Mouse (Mus musculus) liver, embryonic 11.5 days (tissue): ENCODE measurements around the gene Kcne3. TPM values are rescaled to one million over a fixed set of nuclear protein-coding genes. Genes with fewer than 3 reads are reported as not detected.

ENCODE experiments used
- ATAC-seq: fragments of 200-750 bp; cut with Nextera tagmentation; replicated peaks from 2 replicates; pipeline ENCODE4 v1.8.0; 2017; ENCODE audit warnings: moderate number of reproducible peaks, mild to moderate bottlenecking, moderate TSS enrichment, moderate library complexity; ENCODE audit not compliant: low FRiP score
- DNase-seq: peaks from one replicate; pipeline ENCODE4 v3.0.0-alpha.2; 2017; ENCODE audit warnings: low spot score
- H3K27ac ChIP-seq: fragments of 300-500 bp; sonication (generic); 2 replicates; pipeline ENCODE4 v1.5.1; 2014; ENCODE audit warnings: mild to moderate bottlenecking, low read depth, low read length, control low read depth
- H3K27me3 ChIP-seq: fragments of 300-500 bp; sonication (generic); replicated peaks from 2 replicates; pipeline ENCODE4 v1.6.1; 2014; ENCODE audit warnings: low read length, mixed read lengths; ENCODE audit not compliant: control insufficient read depth, insufficient read depth
- H3K36me3 ChIP-seq: fragments of 300-500 bp; sonication (generic); 2 replicates; pipeline ENCODE4 v1.6.1; 2014; ENCODE audit warnings: mild to moderate bottlenecking, low read length, moderate library complexity, mixed read lengths; ENCODE audit not compliant: control insufficient read depth, insufficient read depth
- H3K4me1 ChIP-seq: fragments of 300-500 bp; sonication (generic); replicated peaks from 2 replicates; pipeline ENCODE4 v1.6.1; 2014; ENCODE audit warnings: low read length, mixed read lengths; ENCODE audit not compliant: control insufficient read depth, insufficient read depth
- H3K4me2 ChIP-seq: fragments of 300-500 bp; sonication (generic); 2 replicates; pipeline ENCODE4 v1.6.1; 2014; ENCODE audit warnings: mild to moderate bottlenecking, control low read depth, moderate library complexity
- H3K4me3 ChIP-seq: fragments of 300-500 bp; sonication (generic); 2 replicates; pipeline ENCODE4 v1.5.1; 2014; ENCODE audit warnings: low read depth, low read length, control low read depth
- H3K9ac ChIP-seq: fragments of 300-500 bp; sonication (generic); 2 replicates; pipeline ENCODE4 v1.6.1; 2014; ENCODE audit warnings: low read depth, low read length, control low read depth
- H3K9me3 ChIP-seq: fragments of 300-500 bp; sonication (generic); 2 replicates; pipeline ENCODE4 v1.6.1; 2016; ENCODE audit warnings: low read length, inconsistent platforms, mixed read lengths; ENCODE audit not compliant: control insufficient read depth
- WGBS: fragments of 180-500 bp; shearing (Covaris S2); extraction: QIAGEN DNeasy Blood & Tissue Kit; methylation state at CpG from one replicate; pipeline ENCODE4 v1.1.7; 2014; 5-methylcytosine and 5-hydroxymethylcytosine counted together
- polyA plus RNA-seq: library from polyadenylated mRNA; unstranded; fragments of >200 nt; fragmentation: Nextera tagmentation; extraction: Ambion mirVana; gene quantifications from 2 replicates; pipeline ENCODE4 v1.2.1, GENCODE M21; 2014

The Kcne3 gene
- polyA plus RNA-seq, 1 experiment from 2014 or later: 10.9 TPM

- WGBS: 72% methylated on average over 10 of the region's 10 CpGs
- DNase-seq: no peak
- Histone ChIP-seq H3K36me3 (no peaks in the 10 kb centered on the region), H3K4me1 (no peaks in the 10 kb centered on the region), H3K4me2 (no peak overlapping the region), H3K4me3 (no peak overlapping the region), H3K27me3 (no peaks in the 10 kb centered on the region), H3K27ac (no peak overlapping the region), H3K9me3 (no peaks in the 10 kb centered on the region), H3K9ac (no peak overlapping the region)
- no peak for ATAC-seq
Measured at GRCm38 (mm10) chr7:100150086-100150485, 26.2 kb upstream of the Kcne3 start.

- no peaks in the 10 kb centered on the region for H3K9me3 ChIP-seq
- no peak overlapping the region for H3K4me2 ChIP-seq
- H3K27me3 ChIP-seq: no peaks in the 10 kb centered on the region
- no peak for DNase-seq
- no peak overlapping the region for H3K9ac ChIP-seq
- WGBS: 80% methylated on average over 11 of the region's 11 CpGs
- H3K4me3 ChIP-seq: no peak overlapping the region
- H3K27ac ChIP-seq: no peak overlapping the region
- H3K36me3 ChIP-seq: no peaks in the 10 kb centered on the region
- H3K4me1 ChIP-seq: no peaks in the 10 kb centered on the region
- no peak for ATAC-seq
Measured at GRCm38 (mm10) chr7:100150626-100151025, 25.7 kb upstream of the Kcne3 start.

GRCm38 (mm10) chr7:100157669-100158068 is 18.6 kb upstream of the Kcne3 start:
- H3K4me1 ChIP-seq: peaks cover 7% of the 10 kb centered on the region; the same call in 1 of the 2 replicates
- H3K27ac ChIP-seq: no peak overlapping the region
- H3K9ac ChIP-seq: no peak overlapping the region
- H3K4me3 ChIP-seq: no peak overlapping the region
- H3K4me2 ChIP-seq: no peak overlapping the region
- H3K9me3 ChIP-seq: no peaks in the 10 kb centered on the region
- WGBS: 76% methylated on average over 4 of the region's 4 CpGs
- no peaks in the 10 kb centered on the region for H3K36me3 ChIP-seq
- ATAC-seq: no peak
- DNase-seq: no peak
- H3K27me3 ChIP-seq: no peaks in the 10 kb centered on the region

GRCm38 (mm10) chr7:100159105-100159841 is 17.0 kb upstream of the Kcne3 start, which contains the start of gene Lipt2:
Gene Lipt2, plus strand, starts transcription at chr7:100159277.
- ATAC-seq: peak; percentile 97
- H3K4me2 ChIP-seq: peak within 1 kb of the TSS; percentile 83
- peak within 1 kb of the TSS; percentile 83 for H3K9ac ChIP-seq
- peak within 1 kb of the TSS; percentile 84 for H3K27ac ChIP-seq
- no peaks in the 10 kb centered on the region for H3K27me3 ChIP-seq
- peak; percentile 86 for DNase-seq
- no peaks in the 10 kb centered on the region for H3K9me3 ChIP-seq
- under 1% methylated on average over 78 of the region's 78 CpGs for WGBS
- no peaks in the 10 kb centered on the region for H3K36me3 ChIP-seq
- peak within 1 kb of the TSS; percentile 79 for H3K4me3 ChIP-seq
- H3K4me1 ChIP-seq: peaks cover 7% of the 10 kb centered on the region; the same call in 1 of the 2 replicates

GRCm38 (mm10) chr7:100160006-100160405 is 16.3 kb upstream of the Kcne3 start:
- no peaks in the 10 kb centered on the region for H3K27me3 ChIP-seq
- no peaks in the 10 kb centered on the region for H3K9me3 ChIP-seq
- H3K9ac ChIP-seq: peak overlapping the region; percentile 83
- 65% methylated on average over 7 of the region's 7 CpGs for WGBS
- H3K4me1 ChIP-seq: peaks cover 7% of the 10 kb centered on the region; the same call in 1 of the 2 replicates
- peak overlapping the region; percentile 83 for H3K4me2 ChIP-seq
- DNase-seq (no peak), ATAC-seq (no peak)
- peak overlapping the region; percentile 79 for H3K4me3 ChIP-seq
- H3K36me3 ChIP-seq: no peaks in the 10 kb centered on the region
- H3K27ac ChIP-seq: no peak overlapping the region

- H3K4me2 ChIP-seq: no peak overlapping the region
- no peak overlapping the region for H3K27ac ChIP-seq
- no peak overlapping the region for H3K9ac ChIP-seq
- ATAC-seq (no peak), DNase-seq (no peak)
- WGBS: 84% methylated on average over 4 of the region's 4 CpGs
- H3K4me1 ChIP-seq: peaks cover 7% of the 10 kb centered on the region; the same call in 1 of the 2 replicates
- no peaks in the 10 kb centered on the region for H3K36me3 ChIP-seq
- no peak overlapping the region for H3K4me3 ChIP-seq
- no peaks in the 10 kb centered on the region for H3K27me3 ChIP-seq
- H3K9me3 ChIP-seq: no peaks in the 10 kb centered on the region
Measured at GRCm38 (mm10) chr7:100163506-100163905, 12.8 kb upstream of the Kcne3 start.

GRCm38 (mm10) chr7:100168654-100169053 is 7.6 kb upstream of the Kcne3 start:
- Histone ChIP-seq H3K9me3 (no peaks in the 10 kb centered on the region), H3K4me2 (no peak overlapping the region), H3K27me3 (no peaks in the 10 kb centered on the region), H3K27ac (no peak overlapping the region), H3K4me1 (no peaks in the 10 kb centered on the region), H3K36me3 (no peaks in the 10 kb centered on the region), H3K9ac (no peak overlapping the region), H3K4me3 (no peak overlapping the region)
- no peak for DNase-seq
- ATAC-seq: no peak
- WGBS: 58% methylated on average over 11 of the region's 11 CpGs

- Histone ChIP-seq H3K27ac (no peak overlapping the region), H3K4me1 (no peaks in the 10 kb centered on the region), H3K27me3 (no peaks in the 10 kb centered on the region), H3K9me3 (no peaks in the 10 kb centered on the region), H3K4me3 (no peak overlapping the region), H3K9ac (no peak overlapping the region), H3K4me2 (no peak overlapping the region), H3K36me3 (no peaks in the 10 kb centered on the region)
- ATAC-seq: no peak
- no peak for DNase-seq
- 49% methylated on average over 4 of the region's 4 CpGs for WGBS
Measured at GRCm38 (mm10) chr7:100170756-100171155, 5.5 kb upstream of the Kcne3 start.
